Mouse (Mus musculus) heart, postnatal 36 days (tissue): ENCODE measurements around the gene Gm45716. TPM values are rescaled to one million over a fixed set of nuclear protein-coding genes. Genes with fewer than 3 reads are reported as not detected.
"Not testable (repeated sequence)": the region's sequence is repeated elsewhere in the genome, so short reads cannot be mapped to it uniquely, and the experiment has no call there.

Experiments used
- DNase-seq, 2 experiments: peaks; one replicate each; pipeline ENCODE4 v3.0.0; 2021 to 2022
- intact Hi-C: fragments of 180-260 bp; cut with DNase I; formaldehyde crosslinking; loops from one replicate; pipeline ENCODE4 v1.15.1; 2025
- total RNA-seq, 2 experiments: library from RNA; stranded (reverse); gene quantifications; 2 replicates each; pipeline ENCODE4 v1.2.3; 2021

Gene Gm45716
- total RNA-seq, 2 experiments from 2014 or later: 8.6 to 9.6 TPM

GRCm38 (mm10) chr11:90276150-90276549, 88.7 kb downstream of the Gm45716 start:
- intact Hi-C loops: no loop called here
- DNase-seq: no peak

- intact Hi-C loops: no loop called here
- no peak for DNase-seq
Measured at GRCm38 (mm10) chr11:90276561-90276960, 89.1 kb downstream of the Gm45716 start.

- DNase-seq: no peak
- intact Hi-C loops: no loop called here
Measured at GRCm38 (mm10) chr11:90280069-90280468, 92.6 kb downstream of the Gm45716 start.

GRCm38 (mm10) chr11:90281943-90282342, 94.5 kb downstream of the Gm45716 start:
- DNase-seq, intact Hi-C loops: not testable (repeated sequence)

GRCm38 (mm10) chr11:90283159-90283558, 95.7 kb downstream of the Gm45716 start:
- intact Hi-C loops: no loop called here
- no peak for DNase-seq

GRCm38 (mm10) chr11:90283601-90284000, 96.1 kb downstream of the Gm45716 start:
- no peak for DNase-seq
- intact Hi-C loops: no loop called here

- no peak for DNase-seq
- intact Hi-C loops: no loop called here
Measured at GRCm38 (mm10) chr11:90284079-90284478, 96.6 kb downstream of the Gm45716 start.

GRCm38 (mm10) chr11:90284623-90285022, 97.1 kb downstream of the Gm45716 start:
- intact Hi-C loops: no loop called here
- DNase-seq: no peak

- intact Hi-C loops: no loop called here
- no peak for DNase-seq
Measured at GRCm38 (mm10) chr11:90286550-90287154, 99.2 kb downstream of the Gm45716 start.

- DNase-seq: no peak
- intact Hi-C loops: loop anchor here (5.0 kb wide), 1 partner anchor 284 kb away; no protein-coding TSS in a partner anchor
Measured at GRCm38 (mm10) chr11:90291156-90291555, 103.7 kb downstream of the Gm45716 start.

GRCm38 (mm10) chr11:90292766-90293165, 105.3 kb downstream of the Gm45716 start:
- DNase-seq: no peak
- intact Hi-C loops: loop anchor here (5.0 kb wide), 1 partner anchor 285 kb away; no protein-coding TSS in a partner anchor

GRCm38 (mm10) chr11:90294622-90295021, 107.1 kb downstream of the Gm45716 start:
- DNase-seq: no peak
- intact Hi-C loops: loop anchor here (5.0 kb wide), 1 partner anchor 287 kb away; no protein-coding TSS in a partner anchor

Other genes with a start within 250 kb of the Gm45716 start
- gene Pctp, start 184.8 kb upstream of the Gm45716 start, total RNA-seq: 1 to 10 TPM; 3.5 to 4.2 TPM
- 10 to 100 TPM; 13.2 to 22.4 TPM for gene Tmem100, start 157.3 kb upstream of the Gm45716 start, total RNA-seq
- gene Mmd, start 61.8 kb downstream of the Gm45716 start, total RNA-seq: 10 to 100 TPM; 21.8 to 38.8 TPM
- gene Hlf, start 203.2 kb downstream of the Gm45716 start, total RNA-seq: 10 to 100 TPM; 21.2 to 21.3 TPM